Mouse (Mus musculus) monocyte, adult 59 days (primary cell): ENCODE measurements around the gene Golga7b. TPM values are rescaled to one million over a fixed set of nuclear protein-coding genes. Genes with fewer than 3 reads are reported as not detected.

Experiments used
- total RNA-seq, 2 experiments: library from RNA; stranded (reverse); gene quantifications; one replicate each; pipeline ENCODE4 v1.2.4; 2023

Gene Golga7b
- not detected for total RNA-seq

GRCm38 (mm10) chr19:42247519-42247918 is at the start of gene Golga7b:
TSS of gene Golga7b (plus strand) at chr19:42247574.

GRCm38 (mm10) chr19:42201696-42202381 is 45.5 kb upstream of the Golga7b start, which contains the start of gene Sfrp5:
TSS of gene Sfrp5 (minus strand) at chr19:42202252.

Other genes with a start within 250 kb of the Golga7b start
- not detected for gene Ankrd2, start 211.6 kb upstream of the Golga7b start, total RNA-seq
- gene Hoga1, start 202.0 kb upstream of the Golga7b start, total RNA-seq, result 1 to 10 TPM in 1 of 2 experiments, under 1 TPM in 1; 0.66 to 1.5 TPM
- gene 4933411K16Rik, start 195.3 kb upstream of the Golga7b start, total RNA-seq, result not detected
- not detected for gene Morn4, start 161.2 kb upstream of the Golga7b start, total RNA-seq
- gene Pi4k2a, start 157.1 kb upstream of the Golga7b start, total RNA-seq, result 10 to 100 TPM; 66.9 to 77.0 TPM
- gene Avpi1, start 118.5 kb upstream of the Golga7b start, total RNA-seq, result 10 to 100 TPM; 13.1 to 25.3 TPM
- gene Marveld1, start 100.2 kb upstream of the Golga7b start, total RNA-seq, result 10 to 100 TPM; 23.1 to 26.5 TPM
- 10 to 100 TPM; 45.9 to 49.9 TPM for gene Zfyve27, start 83.6 kb upstream of the Golga7b start, total RNA-seq
- not detected for gene Sfrp5, start 45.3 kb upstream of the Golga7b start, total RNA-seq
- gene Crtac1, start 184.2 kb downstream of the Golga7b start, total RNA-seq, result not detected